Mouse (Mus musculus) heart, postnatal 0 days (tissue): ENCODE measurements at regions not wholly inside any gene's neighbourhood (a gene's known extent, or its start where the extent isn't known, plus 50 kb on each side); places are given as distances from the start of the nearest gene placed in this dataset.

Experiments
- CTCF ChIP-seq: IDR thresholded peaks from 2 replicates; pipeline ENCODE4 v1.5.1; 2016; ENCODE audit warnings: antibody characterized with exemption, control low read depth, low read depth
- EP300 ChIP-seq: IDR thresholded peaks from 2 replicates; pipeline ENCODE4 v1.6.1; 2016; ENCODE audit warnings: antibody characterized with exemption, low read depth

- TF ChIP-seq CTCF (no peak), EP300 (no peak)
Observed at GRCm38 (mm10) chr10:22997571-22997970, 177.6 kb upstream of the Tcf21 start.
